Mouse (Mus musculus): Measurements from ENCODE around the gene Dhx58. TPM values are rescaled to one million over a fixed set of nuclear protein-coding genes. Genes with fewer than 3 reads are reported as not detected.

The Dhx58 gene
- polyA plus RNA-seq, 2 experiments, result 2.3 to 3.2 TPM

DNA sequence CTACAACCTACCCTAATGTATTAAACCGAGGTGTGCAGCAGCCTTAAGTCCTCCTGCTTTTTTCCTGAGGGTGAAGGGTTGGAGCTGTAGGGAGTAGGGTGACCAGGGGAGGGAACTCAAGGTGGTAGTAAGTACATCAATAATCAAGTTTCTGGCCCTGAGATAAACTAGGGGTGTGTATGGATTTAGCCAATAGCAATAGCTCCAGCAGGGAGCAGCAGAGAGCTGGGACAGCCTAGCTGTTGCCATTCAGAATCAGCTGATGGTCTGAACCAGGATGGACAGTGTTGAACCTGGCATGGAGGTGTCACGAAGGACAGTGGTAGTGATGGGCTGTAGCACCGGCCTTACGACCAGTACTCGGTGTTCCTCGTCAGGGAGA, 10.5 kb upstream of the Dhx58 start:
- TF ChIP-seq POLR2A (IDR thresholded peaks at IDR 0.05; ENCODE audit: borderline replicate concordance, extremely low read depth, insufficient read depth, insufficient read length), result no peak
- Histone ChIP-seq H3K4me2 (replicated peaks; ENCODE audit: low read depth, low read length, severe bottlenecking) (no peak overlapping the region), H3K27ac (replicated peaks; ENCODE audit: low read depth, low read length) (no peak overlapping the region), H3K4me3 (replicated peaks; ENCODE audit: low read length) (no peak overlapping the region), H3K27me3 (ENCODE audit: control insufficient read depth, insufficient read depth, low read length) (no peaks in the 10 kb centered on the region), H3K9ac (ENCODE audit: low read depth, low read length, severe bottlenecking) (0 out of 2 replicates have a peak overlapping the region, but pooled peaks have one; percentile 13), H3K9me3 (ENCODE audit: control insufficient read depth, low read length) (no peaks in the 10 kb centered on the region), H3K4me1 (ENCODE audit: control insufficient read depth, insufficient read depth, low read length) (peaks cover 23% of the 10 kb centered on the region), H3K36me3 (ENCODE audit: control insufficient read depth, insufficient read depth, low read length) (peaks cover 57% of the 10 kb centered on the region)
- WGBS, result 42% methylated on average over 6 of the region's 6 CpGs
- ATAC-seq (ENCODE audit: low FRiP score, low read depth) (no peak), DNase-seq (ENCODE audit: low spot score) (peak; percentile 83)

- 8% methylated on average over 38 of the region's 38 CpGs for WGBS
- DNase-seq (ENCODE audit: low spot score) (peak; percentile 58), ATAC-seq (ENCODE audit: low FRiP score, low read depth) (no peak)
- Histone ChIP-seq H3K9me3 (ENCODE audit: control insufficient read depth, low read length) (no peaks in the 10 kb centered on the region), H3K9ac (ENCODE audit: low read depth, low read length, severe bottlenecking) (peak within 1 kb of the TSS; percentile 13; the same call in 1 of the 2 replicates), H3K4me1 (ENCODE audit: control insufficient read depth, insufficient read depth, low read length) (peaks cover 23% of the 10 kb centered on the region), H3K4me3 (replicated peaks; ENCODE audit: low read length) (peak within 1 kb of the TSS; percentile 23), H3K27ac (replicated peaks; ENCODE audit: low read depth, low read length) (0 out of 2 replicates have a peak within 1 kb of the TSS, but pooled peaks have one; percentile 39), H3K4me2 (replicated peaks; ENCODE audit: low read depth, low read length, severe bottlenecking) (peak within 1 kb of the TSS; percentile 72), H3K27me3 (ENCODE audit: control insufficient read depth, insufficient read depth, low read length) (no peaks in the 10 kb centered on the region), H3K36me3 (ENCODE audit: control insufficient read depth, insufficient read depth, low read length) (peaks cover 57% of the 10 kb centered on the region)
- TF ChIP-seq POLR2A (IDR thresholded peaks at IDR 0.05; ENCODE audit: borderline replicate concordance, extremely low read depth, insufficient read depth, insufficient read length), result 0 out of 2 replicates have a peak, but pooled peaks have one; percentile 13
These were observed 9.9 kb upstream of the Dhx58 start, which contains the start of gene Hspb9 for GRCm38 (mm10) chr11:100713735-100714533. TSS of gene Hspb9 (plus strand) at chr11:100713850.

DNA sequence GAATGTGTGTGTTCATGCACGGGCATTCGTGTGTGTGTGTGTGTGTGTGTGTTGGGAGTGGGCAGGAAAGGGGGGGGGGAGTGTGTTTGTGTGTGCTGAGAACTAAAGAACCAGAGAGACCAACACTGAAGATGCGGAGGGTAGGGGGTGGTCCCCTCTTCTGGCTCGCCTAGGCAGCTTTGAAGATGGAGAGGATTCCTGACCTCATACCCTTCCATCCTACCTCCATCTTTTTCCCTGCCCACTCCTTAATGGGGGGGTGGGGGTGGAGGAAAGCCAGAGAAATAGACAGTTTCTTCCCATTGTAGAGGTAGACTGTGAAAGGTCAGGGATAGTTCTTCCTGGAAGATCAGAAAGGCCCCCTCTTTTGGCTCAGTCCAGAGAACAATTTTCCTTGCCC, 9.1 kb upstream of the Dhx58 start:
- peaks cover 57% of the 10 kb centered on the region for H3K36me3 ChIP-seq (ENCODE audit: control insufficient read depth, insufficient read depth, low read length)
- 61% methylated on average over 4 of the region's 4 CpGs for WGBS
- no peak overlapping the region for H3K27ac ChIP-seq (replicated peaks; ENCODE audit: low read depth, low read length)

DNA sequence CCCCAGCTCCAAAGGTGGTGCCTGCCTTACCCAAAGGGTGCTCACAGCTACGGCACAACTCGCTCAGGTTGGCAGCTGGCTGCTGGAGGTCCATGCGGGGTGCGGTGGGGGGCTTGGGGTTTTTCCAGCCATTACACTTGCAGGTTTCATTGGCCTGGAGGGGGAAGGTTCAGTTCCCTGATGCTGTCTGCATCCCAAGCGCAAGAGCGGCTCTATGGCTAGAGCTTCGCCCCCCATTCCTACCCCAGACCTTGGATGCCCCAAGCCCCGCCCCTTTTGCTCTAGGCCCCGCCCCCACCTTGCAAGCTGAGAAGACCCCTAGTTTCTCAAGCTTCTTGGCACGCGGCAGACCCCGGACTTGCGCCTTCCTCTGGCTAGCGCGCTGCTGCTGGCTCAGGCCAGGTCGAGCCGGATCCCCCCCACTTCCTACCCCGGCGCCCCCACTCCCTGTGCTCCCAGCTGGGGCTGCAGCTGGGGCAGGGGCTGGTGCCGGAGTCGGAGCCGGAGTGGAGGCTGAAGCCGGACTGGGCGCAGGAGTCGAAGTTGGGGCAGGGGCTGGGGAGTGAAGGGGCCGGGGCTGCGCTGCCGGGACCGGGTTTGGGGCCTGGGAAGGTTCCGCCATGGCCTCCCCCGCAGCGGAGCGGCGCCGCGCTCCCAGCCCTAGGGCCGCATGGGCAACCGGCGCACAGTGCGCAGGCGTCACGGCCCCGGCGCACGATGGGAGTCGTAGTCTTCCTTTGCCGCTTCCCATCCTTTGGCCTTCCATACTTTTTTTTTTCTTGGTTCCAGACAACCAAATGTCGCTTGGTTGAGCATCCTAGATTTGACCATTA, 7.9 kb upstream of the Dhx58 start, which contains the start of gene Kat2a:
Gene Kat2a (minus strand): TSS at position 683 of the 833 bp plus-strand sequence.
- peak within 1 kb of the TSS; percentile 72 for H3K4me2 ChIP-seq (replicated peaks; ENCODE audit: low read depth, low read length, severe bottlenecking)
- ATAC-seq (ENCODE audit: low FRiP score, low read depth), result peak; percentile 92
- H3K9ac ChIP-seq (ENCODE audit: low read depth, low read length, severe bottlenecking), result peak within 1 kb of the TSS; percentile 94
- H3K4me3 ChIP-seq (replicated peaks; ENCODE audit: low read length), result peak within 1 kb of the TSS; percentile 98
- DNase-seq (ENCODE audit: low spot score), result peak; percentile 93
- peaks cover 23% of the 10 kb centered on the region for H3K4me1 ChIP-seq (ENCODE audit: control insufficient read depth, insufficient read depth, low read length)
- TF ChIP-seq POLR2A (IDR thresholded peaks at IDR 0.05; ENCODE audit: borderline replicate concordance, extremely low read depth, insufficient read depth, insufficient read length), result peak; percentile 81; the same call in 1 of the 2 replicates
- H3K36me3 ChIP-seq (ENCODE audit: control insufficient read depth, insufficient read depth, low read length), result peaks cover 56% of the 10 kb centered on the region
- no peaks in the 10 kb centered on the region for H3K9me3 ChIP-seq (ENCODE audit: control insufficient read depth, low read length)
- WGBS, result 2% methylated on average over 40 of the region's 48 CpGs
- H3K27ac ChIP-seq (replicated peaks; ENCODE audit: low read depth, low read length), result peak within 1 kb of the TSS; percentile 59; the same call in 1 of the 2 replicates
- H3K27me3 ChIP-seq (ENCODE audit: control insufficient read depth, insufficient read depth, low read length), result no peaks in the 10 kb centered on the region

More for the DNA sequence above, 9.1 kb upstream of the Dhx58 start:
- no peak for TF ChIP-seq POLR2A (IDR thresholded peaks at IDR 0.05; ENCODE audit: borderline replicate concordance, extremely low read depth, insufficient read depth, insufficient read length)
- H3K4me1 ChIP-seq (ENCODE audit: control insufficient read depth, insufficient read depth, low read length), result peaks cover 23% of the 10 kb centered on the region
- ATAC-seq (ENCODE audit: low FRiP score, low read depth), result no peak
- no peak for DNase-seq (ENCODE audit: low spot score)
- H3K4me3 ChIP-seq (replicated peaks; ENCODE audit: low read length), result 0 out of 2 replicates have a peak overlapping the region, but pooled peaks have one; percentile 2
- 0 out of 2 replicates have a peak overlapping the region, but pooled peaks have one; percentile 13 for H3K9ac ChIP-seq (ENCODE audit: low read depth, low read length, severe bottlenecking)
- peak overlapping the region; percentile 49 for H3K4me2 ChIP-seq (replicated peaks; ENCODE audit: low read depth, low read length, severe bottlenecking)
- H3K27me3 ChIP-seq (ENCODE audit: control insufficient read depth, insufficient read depth, low read length), result no peaks in the 10 kb centered on the region
- H3K9me3 ChIP-seq (ENCODE audit: control insufficient read depth, low read length), result no peaks in the 10 kb centered on the region

GRCm38 (mm10) chr11:100710977-100711376, 6.9 kb upstream of the Dhx58 start:
- peaks cover 23% of the 10 kb centered on the region for H3K4me1 ChIP-seq (ENCODE audit: control insufficient read depth, insufficient read depth, low read length)
- H3K9ac ChIP-seq (ENCODE audit: low read depth, low read length, severe bottlenecking), result no peak overlapping the region; the same call in 1 of the 2 replicates
- H3K9me3 ChIP-seq (ENCODE audit: control insufficient read depth, low read length), result no peaks in the 10 kb centered on the region
- H3K4me2 ChIP-seq (replicated peaks; ENCODE audit: low read depth, low read length, severe bottlenecking), result no peak overlapping the region
- ATAC-seq (ENCODE audit: low FRiP score, low read depth) (no peak), DNase-seq (ENCODE audit: low spot score) (no peak)
- H3K4me3 ChIP-seq (replicated peaks; ENCODE audit: low read length), result no peak overlapping the region
- H3K36me3 ChIP-seq (ENCODE audit: control insufficient read depth, insufficient read depth, low read length), result peaks cover 56% of the 10 kb centered on the region
- no peaks in the 10 kb centered on the region for H3K27me3 ChIP-seq (ENCODE audit: control insufficient read depth, insufficient read depth, low read length)
- H3K27ac ChIP-seq (replicated peaks; ENCODE audit: low read depth, low read length), result no peak overlapping the region
- TF ChIP-seq POLR2A (IDR thresholded peaks at IDR 0.05; ENCODE audit: borderline replicate concordance, extremely low read depth, insufficient read depth, insufficient read length), result no peak
- WGBS, result 88% methylated on average over 4 of the region's 4 CpGs
